Mouse (Mus musculus): ENCODE results near the gene Lhfpl1. TPM values are rescaled to one million over a fixed set of nuclear protein-coding genes. Genes with fewer than 3 reads are reported as not detected.

The Lhfpl1 gene
- polyA plus RNA-seq, 1 experiment from 2014 or later = 0.18 TPM

DNA sequence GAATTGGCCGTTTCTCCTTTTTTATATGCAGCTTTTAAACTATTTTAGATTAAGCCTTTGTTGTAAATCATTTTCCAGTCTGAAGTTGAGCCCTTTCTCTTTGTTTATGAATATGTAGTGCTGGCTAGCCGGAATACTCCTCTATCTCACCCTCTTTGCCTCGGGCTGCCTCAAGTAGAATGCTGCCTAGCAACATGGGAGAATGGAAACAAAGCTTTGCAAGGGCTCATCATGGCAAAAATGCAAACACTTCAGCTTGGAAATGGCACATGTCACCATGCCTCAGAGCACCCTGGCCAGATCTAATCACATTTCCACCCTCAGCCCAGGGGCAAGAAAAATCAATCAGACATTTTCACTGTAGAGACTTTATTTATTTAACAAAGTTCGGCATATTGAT lies 77.1 kb downstream of the Lhfpl1 start:
- Histone ChIP-seq H3K27me3 (replicated peaks; ENCODE audit: control insufficient read depth, insufficient read depth, low read length) (no peaks in the 10 kb centered on the region), H3K4me2 (ENCODE audit: low read length) (no peak overlapping the region), H3K4me3 (ENCODE audit: low read depth, low read length) (no peak overlapping the region), H3K9ac (ENCODE audit: low read length) (no peak overlapping the region), H3K9me3 (replicated peaks; ENCODE audit: control insufficient read depth, low read length) (no peaks in the 10 kb centered on the region), H3K4me1 (ENCODE audit: control insufficient read depth, insufficient read depth, low read length) (no peaks in the 10 kb centered on the region), H3K27ac (ENCODE audit: low read depth, low read length) (no peak overlapping the region), H3K36me3 (ENCODE audit: control insufficient read depth, insufficient read depth, low read length) (no peaks in the 10 kb centered on the region)
- peak; percentile 57; the same call in 1 of the 2 replicates for ATAC-seq
- WGBS = 53% methylated on average over 4 of the region's 4 CpGs
- peak; percentile 19 for DNase-seq (ENCODE audit: low spot score)

DNA sequence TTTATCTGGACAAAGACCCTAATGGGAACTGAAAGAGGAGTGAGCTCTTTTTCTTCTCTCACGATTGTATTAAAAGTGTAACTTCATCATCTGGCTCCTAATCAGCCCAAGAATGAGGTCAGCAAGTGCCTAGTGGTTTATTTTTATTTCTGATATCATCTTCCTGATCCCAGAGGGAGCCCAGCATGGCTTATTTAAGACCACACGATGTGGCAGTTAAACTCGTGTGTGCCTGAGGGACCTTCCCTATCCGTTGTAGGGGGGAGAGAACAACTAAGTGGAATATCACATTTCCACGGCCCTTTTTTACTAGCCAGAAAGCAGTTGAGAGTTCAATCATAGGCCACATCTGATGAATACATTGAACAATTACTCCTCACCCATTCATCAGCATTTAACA lies 87.1 kb downstream of the Lhfpl1 start:
- H3K9ac ChIP-seq (ENCODE audit: low read length) = no peak overlapping the region
- H3K27ac ChIP-seq (ENCODE audit: low read depth, low read length) = no peak overlapping the region
- H3K4me2 ChIP-seq (ENCODE audit: low read length) = no peak overlapping the region
- ATAC-seq (no peak), DNase-seq (ENCODE audit: low spot score) (no peak)
- no peaks in the 10 kb centered on the region for H3K9me3 ChIP-seq (replicated peaks; ENCODE audit: control insufficient read depth, low read length)
- H3K4me1 ChIP-seq (ENCODE audit: control insufficient read depth, insufficient read depth, low read length) = no peaks in the 10 kb centered on the region
- H3K36me3 ChIP-seq (ENCODE audit: control insufficient read depth, insufficient read depth, low read length) = no peaks in the 10 kb centered on the region
- WGBS = 70% methylated on average over 5 of the region's 5 CpGs
- H3K4me3 ChIP-seq (ENCODE audit: low read depth, low read length) = no peak overlapping the region
- H3K27me3 ChIP-seq (replicated peaks; ENCODE audit: control insufficient read depth, insufficient read depth, low read length) = no peaks in the 10 kb centered on the region

Other genes starting within 250 kb of the Lhfpl1 start
- 6.9 and 7.9 TPM in 2 replicates for gene Amot, start 156.1 kb upstream of the Lhfpl1 start, polyA plus RNA-seq (2014; fragmentation: Nextera tagmentation; extraction: Ambion mirVana)

Data from forebrain, embryonic 14.5 days (tissue).